In genomic region chr6:113033185-113033584, GRCm38 (mm10) we compare ENCODE assay signal across 18 mouse cellular contexts.
"Had no signal": no experiment of that assay in that cellular context is flagged by ENCODE, and none has a peak within 500 bp of the region (broad histone marks: within the 10 kb centered on the region; RNA-seq: fewer than 3 reads in every experiment).

No protein-coding gene starts in this region.

- DNase-seq: lung, adult 18-20 months; lung, embryonic 14.5 days; lung, postnatal 10 days; lung, postnatal 4 days; retina, postnatal 1 day; right cerebral cortex, adult 18-20 months; right cerebral cortex, postnatal 25 days; right cerebral cortex, postnatal 4 days; spleen, adult 18-20 months; thymus, adult 18-20 months; thymus, postnatal 14 days; thymus, postnatal 36 days had no signal

- H3K9me3 ChIP-seq: midbrain, embryonic 10.5 days; midbrain, embryonic 13.5 days; midbrain, embryonic 15.5 days; neural tube, embryonic 13.5 days; neural tube, embryonic 15.5 days had no signal

- H3K9ac ChIP-seq: lung, embryonic 14.5 days; midbrain, embryonic 13.5 days; midbrain, embryonic 15.5 days; neural tube, embryonic 13.5 days; neural tube, embryonic 15.5 days had no signal

- H3K4me2 ChIP-seq: lung, embryonic 14.5 days; midbrain, embryonic 13.5 days; midbrain, embryonic 15.5 days; neural tube, embryonic 13.5 days; neural tube, embryonic 15.5 days had no signal

- H3K27ac ChIP-seq: midbrain, embryonic 10.5 days; midbrain, embryonic 13.5 days; midbrain, embryonic 15.5 days; neural tube, embryonic 13.5 days; neural tube, embryonic 15.5 days had no signal

- ATAC-seq: midbrain, embryonic 13.5 days; midbrain, embryonic 15.5 days had no signal

- H3K36me3 ChIP-seq: midbrain, embryonic 10.5 days; midbrain, embryonic 13.5 days; midbrain, embryonic 15.5 days; neural tube, embryonic 13.5 days; neural tube, embryonic 15.5 days had no signal

- H3K4me3 ChIP-seq: midbrain, embryonic 10.5 days; midbrain, embryonic 13.5 days; midbrain, embryonic 15.5 days; myocyte; neural tube, embryonic 13.5 days; neural tube, embryonic 15.5 days had no signal

- H3K27me3 ChIP-seq: midbrain, embryonic 13.5 days; midbrain, embryonic 15.5 days; neural tube, embryonic 13.5 days; neural tube, embryonic 15.5 days had no signal
